Mouse (Mus musculus) heart, embryonic 14.5 days (tissue): ENCODE measurements around the gene Csnk1g1. TPM values are rescaled to one million over a fixed set of nuclear protein-coding genes. Genes with fewer than 3 reads are reported as not detected.

Experiments used
- ATAC-seq: fragments of 200-750 bp; cut with Nextera tagmentation; 2 replicates; pipeline ENCODE4 v1.8.0; 2017; ENCODE audit warnings: low read depth, moderate TSS enrichment; ENCODE audit not compliant: insufficient number of reproducible peaks, insufficient read depth, low FRiP score
- H3K27ac ChIP-seq, 2 experiments: fragments of 200-500 bp in 1 of 2; fragments of 300-500 bp in 1 of 2; sonication (generic) in 1 of 2; replicated peaks in 1 of 2; 2 replicates each; pipeline ENCODE4 v1.5.1; 2012 to 2014; ENCODE audit warnings: low read depth in 2 of 2, low read length in 2 of 2, control low read depth in 1 of 2, mild to moderate bottlenecking in 1 of 2, mixed read lengths in 1 of 2; ENCODE audit not compliant: control insufficient read depth in 1 of 2, insufficient read depth in 1 of 2
- H3K27me3 ChIP-seq: fragments of 300-500 bp; sonication (generic); 2 replicates; pipeline ENCODE4 v1.6.1; 2014; ENCODE audit warnings: mild to moderate bottlenecking, low read length, control low read depth; ENCODE audit not compliant: control insufficient read depth, insufficient read depth
- H3K36me3 ChIP-seq: fragments of 300-500 bp; sonication (generic); 2 replicates; pipeline ENCODE4 v1.6.1; 2014; ENCODE audit warnings: mild to moderate bottlenecking, control low read depth, low read length, mixed read lengths; ENCODE audit not compliant: control insufficient read depth, insufficient read depth
- H3K4me1 ChIP-seq, 2 experiments: fragments of 200-500 bp in 1 of 2; fragments of 300-500 bp in 1 of 2; sonication (generic) in 1 of 2; 2 replicates each; pipeline ENCODE4 v1.6.1; 2012 to 2014; ENCODE audit warnings: low read length in 2 of 2, control low read depth in 1 of 2, mixed read lengths in 1 of 2; ENCODE audit not compliant: control insufficient read depth in 2 of 2, insufficient read depth in 2 of 2
- H3K4me2 ChIP-seq: fragments of 300-500 bp; sonication (generic); 2 replicates; pipeline ENCODE4 v1.6.1; 2014; ENCODE audit warnings: mild to moderate bottlenecking, low read length
- H3K4me3 ChIP-seq, 2 experiments: fragments of 200-500 bp in 1 of 2; fragments of 300-500 bp in 1 of 2; sonication (generic) in 1 of 2; 2 replicates each; pipeline ENCODE4 v1.5.1; 2012 to 2014; ENCODE audit warnings: low read length in 2 of 2, mild to moderate bottlenecking in 2 of 2, control low read depth in 1 of 2, low read depth in 1 of 2, moderate library complexity in 1 of 2; ENCODE audit not compliant: control insufficient read depth in 1 of 2, insufficient read depth in 1 of 2
- H3K9ac ChIP-seq: fragments of 300-500 bp; sonication (generic); 2 replicates; pipeline ENCODE4 v1.6.1; 2014; ENCODE audit warnings: mild to moderate bottlenecking, low read length
- H3K9me3 ChIP-seq: fragments of 300-500 bp; sonication (generic); 2 replicates; pipeline ENCODE4 v1.6.1; 2016; ENCODE audit warnings: low read length, control low read depth; ENCODE audit not compliant: control insufficient read depth
- WGBS: fragments of 180-500 bp; shearing (Covaris S2); extraction: QIAGEN DNeasy Blood & Tissue Kit; methylation state at CpG from one replicate; pipeline ENCODE4 v1.1.7; 2014; 5-methylcytosine and 5-hydroxymethylcytosine counted together
- polyA plus RNA-seq: library from polyadenylated mRNA; unstranded; fragments of >200 nt; fragmentation: Nextera tagmentation; extraction: Ambion mirVana; gene quantifications from 2 replicates; pipeline ENCODE4 v1.2.1, GENCODE M21; 2014

The Csnk1g1 gene
- polyA plus RNA-seq, 1 experiment from 2014 or later = 14.8 TPM

DNA sequence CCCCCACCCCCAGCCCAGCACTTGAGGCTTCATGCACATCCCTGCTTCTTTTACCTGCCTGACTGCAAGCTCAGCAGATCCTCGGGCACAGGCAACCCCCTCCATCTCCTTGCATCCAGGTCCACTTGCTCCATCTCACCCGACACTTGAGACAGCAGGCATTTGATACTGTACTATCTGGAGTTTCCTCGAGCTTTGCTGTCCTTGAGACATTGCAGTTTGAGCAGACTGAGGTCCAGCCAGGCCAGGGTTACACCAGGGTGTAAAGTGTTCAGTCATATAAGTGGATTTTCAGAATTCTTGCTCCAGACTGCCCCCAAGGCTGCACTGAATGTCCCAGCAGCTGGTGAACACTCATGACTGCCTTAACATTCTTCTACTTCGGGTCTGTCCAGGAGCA, 133.6 kb downstream of the Csnk1g1 start:
- Histone ChIP-seq H3K27ac (no peak overlapping the region), H3K9me3 (no peaks in the 10 kb centered on the region), H3K9ac (no peak overlapping the region), H3K4me2 (no peak overlapping the region), H3K4me3 (no peak overlapping the region), H3K27me3 (no peaks in the 10 kb centered on the region), H3K36me3 (peaks cover 41% of the 10 kb centered on the region), H3K4me1 (no peaks in the 10 kb centered on the region)
- 68% methylated on average over 4 of the region's 4 CpGs for WGBS
- ATAC-seq = no peak

DNA sequence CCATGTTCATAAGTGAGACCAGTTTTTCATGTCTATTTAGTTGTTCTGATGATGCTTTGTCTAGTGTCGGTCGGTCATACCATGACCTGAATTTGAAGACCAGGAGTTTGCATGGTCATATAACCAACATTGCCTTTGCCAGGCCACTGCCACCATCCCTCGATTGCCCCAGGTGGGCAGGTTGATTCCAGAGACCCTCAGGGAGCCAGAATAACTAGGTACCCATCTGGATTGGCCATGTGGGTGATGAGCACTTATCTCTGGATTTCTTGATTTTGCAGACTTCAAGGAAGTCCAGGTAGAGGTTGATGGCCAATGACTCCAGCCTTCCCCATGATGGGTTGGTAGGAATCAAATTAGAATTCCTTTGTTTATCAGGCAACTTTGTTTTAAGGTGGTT, 134.5 kb downstream of the Csnk1g1 start:
- no peaks in the 10 kb centered on the region for H3K9me3 ChIP-seq
- no peaks in the 10 kb centered on the region for H3K27me3 ChIP-seq
- H3K4me3 ChIP-seq = no peak overlapping the region
- peaks cover 38% of the 10 kb centered on the region for H3K36me3 ChIP-seq
- H3K4me2 ChIP-seq = no peak overlapping the region
- no peak overlapping the region for H3K9ac ChIP-seq
- no peaks in the 10 kb centered on the region for H3K4me1 ChIP-seq
- H3K27ac ChIP-seq = no peak overlapping the region
- WGBS = 95% methylated on average over 3 of the region's 3 CpGs
- no peak for ATAC-seq

DNA sequence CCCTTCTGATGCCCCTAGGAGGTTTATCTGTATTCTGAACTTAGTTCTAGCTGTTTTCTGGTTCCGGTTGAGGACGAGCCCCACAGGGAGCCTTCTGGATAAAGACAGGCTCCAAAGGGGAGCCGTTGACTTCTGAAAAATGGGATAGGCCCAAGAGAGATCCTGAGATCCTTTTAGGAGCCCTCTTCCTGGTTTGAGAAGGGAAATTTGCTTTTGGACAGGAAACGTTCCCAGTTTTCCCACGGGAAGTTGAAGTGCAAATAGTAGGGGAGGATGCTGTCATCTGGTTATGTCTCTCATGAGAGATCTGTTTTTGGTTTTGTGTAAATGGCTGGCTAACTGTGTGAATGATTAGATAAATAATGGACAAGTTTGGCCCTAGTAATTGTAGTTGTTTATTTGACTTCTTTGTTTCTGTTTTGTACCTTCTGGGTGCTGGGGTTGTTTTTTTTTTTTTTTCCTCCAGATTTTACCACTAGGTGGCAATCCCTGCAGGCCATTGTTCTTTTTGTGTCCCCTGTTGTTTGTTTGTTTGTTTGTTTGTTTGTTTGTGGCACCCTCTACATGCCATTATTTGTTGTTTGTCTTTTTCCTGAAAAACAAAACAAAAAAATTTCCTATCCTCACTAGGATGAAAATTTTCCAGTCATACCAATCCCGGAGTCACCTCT, 141.3 kb downstream of the Csnk1g1 start:
- no peak overlapping the region for H3K27ac ChIP-seq
- no peaks in the 10 kb centered on the region for H3K27me3 ChIP-seq
- ATAC-seq = no peak
- no peak overlapping the region for H3K9ac ChIP-seq
- WGBS = 54% methylated on average over 6 of the region's 6 CpGs
- H3K4me2 ChIP-seq = no peak overlapping the region
- no peaks in the 10 kb centered on the region for H3K36me3 ChIP-seq
- H3K4me1 ChIP-seq = peaks cover 0 to 4% of the 10 kb centered on the region in 2 experiments; a peak in 2 of 4 replicates
- no peak overlapping the region for H3K4me3 ChIP-seq
- H3K9me3 ChIP-seq = no peaks in the 10 kb centered on the region

DNA sequence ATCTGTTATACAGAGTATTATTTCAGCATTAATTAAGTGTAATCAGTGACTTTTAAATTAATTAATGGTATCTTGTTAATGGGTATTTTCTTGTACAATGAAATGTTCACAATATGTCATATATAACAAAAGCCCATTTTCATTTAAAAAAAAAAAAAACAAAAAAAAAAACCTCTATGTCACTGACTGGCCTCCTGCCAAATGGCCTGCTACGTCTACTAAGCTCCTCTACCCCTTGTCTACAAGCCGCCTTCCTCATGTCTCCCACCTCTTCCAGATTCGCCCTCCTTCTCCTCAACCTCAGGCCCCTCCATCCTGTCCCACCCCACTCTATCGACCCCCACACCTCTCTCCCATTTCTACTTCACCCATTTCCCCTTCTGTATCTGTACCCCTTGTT, 142.8 kb downstream of the Csnk1g1 start:
- Histone ChIP-seq H3K4me2 (no peak overlapping the region), H3K36me3 (no peaks in the 10 kb centered on the region), H3K4me3 (no peak overlapping the region), H3K4me1 (peaks cover 0 to 4% of the 10 kb centered on the region in 2 experiments; a peak in 2 of 4 replicates), H3K9me3 (no peaks in the 10 kb centered on the region), H3K27ac (no peak overlapping the region), H3K27me3 (no peaks in the 10 kb centered on the region), H3K9ac (no peak overlapping the region)
- no peak for ATAC-seq
- WGBS = 59% methylated on average over 4 of the region's 4 CpGs

DNA sequence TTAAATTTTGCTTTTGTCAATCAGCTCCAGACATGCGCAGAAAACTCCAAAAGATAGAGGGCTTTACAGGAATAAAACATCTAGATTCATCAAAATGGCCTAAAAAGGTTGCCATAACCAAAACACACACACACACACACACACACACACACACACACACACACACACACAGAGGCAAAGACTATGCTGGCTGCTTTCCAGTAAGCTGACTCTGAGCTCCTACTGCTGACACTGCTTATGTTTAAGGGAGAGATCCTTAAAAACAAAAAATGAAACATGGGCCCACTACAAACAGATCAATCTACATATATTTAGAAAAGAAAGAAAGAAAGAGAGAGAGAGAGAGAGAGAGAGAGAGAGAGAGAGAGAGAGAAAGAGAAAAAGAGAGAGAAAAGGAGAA, 144.0 kb downstream of the Csnk1g1 start:
- Histone ChIP-seq H3K4me2 (no peak overlapping the region), H3K36me3 (no peaks in the 10 kb centered on the region), H3K4me1 (peaks cover 0 to 4% of the 10 kb centered on the region in 2 experiments; a peak in 2 of 4 replicates), H3K9ac (no peak overlapping the region), H3K9me3 (no peaks in the 10 kb centered on the region), H3K4me3 (no peak overlapping the region), H3K27ac (no peak overlapping the region), H3K27me3 (no peaks in the 10 kb centered on the region)
- 89% methylated on average over 1 of the region's 1 CpGs for WGBS
- ATAC-seq = no peak

DNA sequence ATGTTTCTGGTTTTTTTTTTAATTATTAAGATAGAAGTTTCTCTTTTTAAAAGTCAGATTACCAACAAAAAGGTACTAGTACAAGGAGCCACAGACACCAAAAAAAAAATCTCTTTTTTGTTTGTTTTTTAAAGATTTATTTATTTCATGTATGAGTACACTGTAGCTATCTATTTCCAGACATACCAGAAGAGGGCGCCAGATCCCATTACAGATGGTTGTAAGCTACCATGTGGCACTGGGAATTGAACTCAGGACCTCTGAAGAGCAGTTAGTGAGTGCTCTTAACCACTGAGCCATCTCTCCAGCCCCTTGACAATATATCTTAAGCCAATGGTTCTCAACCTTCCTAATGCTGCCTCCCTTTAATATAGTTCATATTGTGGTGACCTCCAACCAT, 144.9 kb downstream of the Csnk1g1 start:
- WGBS = 37% methylated on average over 1 of the region's 1 CpGs
- no peaks in the 10 kb centered on the region for H3K9me3 ChIP-seq
- H3K4me1 ChIP-seq = peaks cover 0 to 4% of the 10 kb centered on the region in 2 experiments; a peak in 2 of 4 replicates
- H3K27ac ChIP-seq = no peak overlapping the region
- H3K4me2 ChIP-seq = no peak overlapping the region
- no peak overlapping the region for H3K4me3 ChIP-seq
- no peak for ATAC-seq
- H3K27me3 ChIP-seq = no peaks in the 10 kb centered on the region
- no peaks in the 10 kb centered on the region for H3K36me3 ChIP-seq
- H3K9ac ChIP-seq = no peak overlapping the region

DNA sequence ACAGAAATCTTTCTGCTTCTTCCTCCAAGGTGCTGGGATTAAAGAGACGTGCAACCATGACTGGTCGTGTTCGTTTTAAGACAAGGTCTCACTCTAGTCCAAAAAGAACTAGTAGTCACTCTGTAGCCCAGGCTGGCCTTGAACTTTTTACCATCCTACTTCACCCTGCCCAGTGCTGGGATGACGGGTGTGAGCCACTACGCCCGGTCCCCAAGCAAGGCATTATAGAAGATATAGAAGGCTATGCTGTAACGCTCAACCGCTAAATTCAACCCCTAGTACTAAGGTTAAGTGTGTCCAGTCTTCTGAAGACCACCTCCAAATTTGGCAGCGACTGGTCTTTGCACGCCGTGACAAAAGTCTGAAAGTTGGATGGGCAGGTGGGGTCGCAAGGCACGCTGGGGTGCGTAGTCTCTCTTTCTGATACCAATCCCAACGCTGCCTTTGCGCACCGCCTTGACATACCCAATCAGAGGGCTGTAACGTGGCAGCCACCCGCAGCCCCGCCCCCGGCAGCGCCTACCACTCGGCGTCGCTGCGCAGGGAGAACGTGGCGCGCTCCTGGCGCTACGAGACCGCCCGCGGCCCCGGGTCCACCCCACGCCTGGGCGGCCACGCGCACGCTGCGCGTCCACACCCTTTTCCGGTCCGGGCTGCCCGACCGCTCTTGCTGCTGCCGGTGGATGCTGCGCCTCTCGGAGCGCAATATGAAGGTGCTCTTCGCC, 151.0 kb downstream of the Csnk1g1 start, which contains the start of gene Ppib:
Gene Ppib, plus strand, starts transcription at position 640 of the 725 bp plus-strand sequence.
- H3K9ac ChIP-seq = peak within 1 kb of the TSS; percentile 87
- peak within 1 kb of the TSS; percentile 59 to 63 for H3K27ac ChIP-seq
- peak; percentile 96 for ATAC-seq
- H3K27me3 ChIP-seq = no peaks in the 10 kb centered on the region
- no peaks in the 10 kb centered on the region for H3K9me3 ChIP-seq
- peak within 1 kb of the TSS; percentile 74 to 83 for H3K4me3 ChIP-seq
- peaks cover 3 to 15% of the 10 kb centered on the region in 2 experiments for H3K4me1 ChIP-seq
- H3K4me2 ChIP-seq = peak within 1 kb of the TSS; percentile 88
- peaks cover 31% of the 10 kb centered on the region for H3K36me3 ChIP-seq
- WGBS = 3% methylated on average over 51 of the region's 51 CpGs
